In the genomic region with DNA sequence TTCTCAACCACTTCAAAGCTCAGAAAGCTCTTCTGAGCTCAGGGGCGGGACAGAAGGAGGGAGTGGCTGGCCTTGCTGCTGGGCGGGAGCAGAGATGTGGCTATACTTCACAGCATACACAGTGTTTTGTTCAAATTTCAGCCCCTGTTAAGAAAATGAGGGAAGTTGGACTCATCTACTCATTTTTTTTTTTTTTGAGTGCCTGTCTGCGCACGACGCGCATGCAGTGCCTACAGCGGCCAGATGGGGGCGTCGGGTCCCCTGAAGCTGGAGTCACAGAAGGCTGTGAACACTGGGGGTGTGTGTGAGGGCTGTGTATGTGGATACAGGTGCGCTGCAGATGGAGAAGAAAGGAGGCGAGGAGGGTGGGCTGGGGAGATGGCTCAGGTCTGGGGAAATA, we compare ENCODE assay signal across 7 mouse cellular contexts. TPM values are rescaled to one million over a fixed set of nuclear protein-coding genes. Genes with fewer than 3 reads are reported as not detected.
DNase-seq lines count a peak whose midpoint lies in the region; ATAC-seq lines count a peak whose summit lies in the region.

No protein-coding gene starts in this region.

- peaks cover 57% of the 10 kb centered on the region for H3K4me1 ChIP-seq in limb, embryonic 12.5 days (replicated peaks)
- H3K4me1 ChIP-seq in midbrain, embryonic 14.5 days (ENCODE audit: control insufficient read depth, insufficient read depth, low read length): peaks cover 18% of the 10 kb centered on the region

- 0 out of 2 replicates have a peak overlapping the region, but pooled peaks have one; percentile 76 for H3K4me3 ChIP-seq in limb, embryonic 12.5 days (replicated peaks)
- H3K4me3 ChIP-seq in midbrain, embryonic 14.5 days (replicated peaks; ENCODE audit: low read depth, low read length): no peak overlapping the region

- no peak for ATAC-seq in limb, embryonic 12.5 days (ENCODE audit: insufficient number of reproducible peaks, insufficient read depth, low FRiP score, low TSS enrichment, low read depth)
- ATAC-seq in midbrain, embryonic 14.5 days (ENCODE audit: low FRiP score, low TSS enrichment): no peak

- 4% methylated on average over 11 of the region's 11 CpGs for WGBS in limb, embryonic 12.5 days
- 3% methylated on average over 11 of the region's 11 CpGs for WGBS in midbrain, embryonic 14.5 days

- 0 out of 2 replicates have a peak, but pooled peaks cover 12% of the 10 kb centered on the region for H3K9me3 ChIP-seq in limb, embryonic 12.5 days
- peaks cover 3% of the 10 kb centered on the region; the same call in 1 of the 2 replicates for H3K9me3 ChIP-seq in midbrain, embryonic 14.5 days (ENCODE audit: control insufficient read depth, low read length)

- H3K9ac ChIP-seq in limb, embryonic 12.5 days (replicated peaks): no peak overlapping the region
- H3K9ac ChIP-seq in midbrain, embryonic 14.5 days (replicated peaks; ENCODE audit: low read length): no peak overlapping the region

- 0 out of 2 replicates have a peak, but pooled peaks cover 3% of the 10 kb centered on the region for H3K27me3 ChIP-seq in limb, embryonic 12.5 days
- peaks cover 38% of the 10 kb centered on the region for H3K27me3 ChIP-seq in midbrain, embryonic 14.5 days (ENCODE audit: control insufficient read depth, insufficient read depth, low read length)

- H3K36me3 ChIP-seq in limb, embryonic 12.5 days: peaks cover 14% of the 10 kb centered on the region
- H3K36me3 ChIP-seq in midbrain, embryonic 14.5 days (ENCODE audit: control insufficient read depth, insufficient read depth, low read length): no peaks in the 10 kb centered on the region

- peak overlapping the region; percentile 90 for H3K27ac ChIP-seq in limb, embryonic 12.5 days
- no peak overlapping the region for H3K27ac ChIP-seq in midbrain, embryonic 14.5 days (replicated peaks; ENCODE audit: low read depth, low read length)

- peak overlapping the region; percentile 94 for H3K4me2 ChIP-seq in limb, embryonic 12.5 days
- peak overlapping the region; percentile 2; the same call in 1 of the 2 replicates for H3K4me2 ChIP-seq in midbrain, embryonic 14.5 days (ENCODE audit: low read length)

- peak; percentile 85 for DNase-seq in adrenal gland, adult 2 months
- DNase-seq in embryo, embryonic 11 days: peak; percentile 87
- DNase-seq in heart, adult 18-20 months: peak; percentile 88 to 91
- DNase-seq in kidney, adult 18-20 months: peak; percentile 90
- DNase-seq in midbrain, embryonic 14.5 days: peak; percentile 84
- peak; percentile 86 to 95 for DNase-seq in spleen, adult 18-20 months

RNA-seq across cellular contexts. Expression of a gene that starts 1.4 kb away (rescaled TPM):
- 10 to 100 TPM; 29.5 to 50.1 TPM for total RNA-seq in adrenal gland, adult 2 months (2021)
- 53.0 and 58.8 TPM in 2 replicates for polyA plus RNA-seq in adrenal gland, adult 2 months (2012; rRNA removed)
- total RNA-seq in heart, adult 18-20 months (2021): 10 to 100 TPM; 28.3 to 32.6 TPM
- 216 and 240 TPM in 2 replicates for polyA plus RNA-seq in limb, embryonic 12.5 days (2016; fragmentation: Nextera tagmentation; extraction: Ambion mirVana)
- 10.9 and 35.0 TPM in 2 replicates for polyA plus RNA-seq in midbrain, embryonic 14.5 days (2014; fragmentation: Nextera tagmentation; extraction: Ambion mirVana)

RNA-seq across cellular contexts. Expression of a gene that starts 2.8 kb away (rescaled TPM):
- 100 to 1,000 TPM; 142 to 143 TPM for total RNA-seq in adrenal gland, adult 2 months (2021)
- polyA plus RNA-seq in adrenal gland, adult 2 months (2012; rRNA removed): 619 and 624 TPM in 2 replicates
- 100 to 1,000 TPM; 120 TPM for total RNA-seq in heart, adult 18-20 months (2021)
- polyA plus RNA-seq in limb, embryonic 12.5 days (2016; fragmentation: Nextera tagmentation; extraction: Ambion mirVana): 20.7 and 22.5 TPM in 2 replicates
- polyA plus RNA-seq in midbrain, embryonic 14.5 days (2014; fragmentation: Nextera tagmentation; extraction: Ambion mirVana): 20.7 and 28.4 TPM in 2 replicates

RNA-seq across cellular contexts. Expression of a gene that starts 9.3 kb away (rescaled TPM):
- total RNA-seq in adrenal gland, adult 2 months (2021): 10 to 100 TPM; 18.4 to 22.9 TPM
- polyA plus RNA-seq in adrenal gland, adult 2 months (2012; rRNA removed): 28.6 TPM in 2 replicates
- total RNA-seq in heart, adult 18-20 months (2021): 1 to 10 TPM; 6.5 to 7.6 TPM
- 2.1 and 2.3 TPM in 2 replicates for polyA plus RNA-seq in limb, embryonic 12.5 days (2016; fragmentation: Nextera tagmentation; extraction: Ambion mirVana)
- polyA plus RNA-seq in midbrain, embryonic 14.5 days (2014; fragmentation: Nextera tagmentation; extraction: Ambion mirVana): 3.7 and 4.1 TPM in 2 replicates

RNA-seq across cellular contexts. Expression of a gene that starts 16.4 kb away (rescaled TPM):
- total RNA-seq in adrenal gland, adult 2 months (2021): under 1 TPM in 1 of 2 experiments, not detected in 1; 0.31 TPM
- polyA plus RNA-seq in adrenal gland, adult 2 months (2012; rRNA removed): 0.09 and 0.17 TPM in 2 replicates
- under 1 TPM; 0.57 to 0.67 TPM for total RNA-seq in heart, adult 18-20 months (2021)
- 0.54 and 0.68 TPM in 2 replicates for polyA plus RNA-seq in limb, embryonic 12.5 days (2016; fragmentation: Nextera tagmentation; extraction: Ambion mirVana)
- 0.39 and 0.53 TPM in 2 replicates for polyA plus RNA-seq in midbrain, embryonic 14.5 days (2014; fragmentation: Nextera tagmentation; extraction: Ambion mirVana)

RNA-seq across cellular contexts. Expression of a gene that starts 27.0 kb away (rescaled TPM):
- 10 to 100 TPM; 29.4 to 31.5 TPM for total RNA-seq in adrenal gland, adult 2 months (2021)
- polyA plus RNA-seq in adrenal gland, adult 2 months (2012; rRNA removed): 66.1 and 66.8 TPM in 2 replicates
- total RNA-seq in heart, adult 18-20 months (2021): 10 to 100 TPM; 33.1 to 33.6 TPM
- polyA plus RNA-seq in limb, embryonic 12.5 days (2016; fragmentation: Nextera tagmentation; extraction: Ambion mirVana): 120 and 122 TPM in 2 replicates
- polyA plus RNA-seq in midbrain, embryonic 14.5 days (2014; fragmentation: Nextera tagmentation; extraction: Ambion mirVana): 89.6 and 117 TPM in 2 replicates

Comparison
In these comparisons a context has a peak if more than half of its experiments do, and no peak if none do; other contexts are left out.
1. RNA of a gene that starts 2.8 kb away (polyA plus RNA-seq): 619 to 624 TPM in adrenal gland, adult 2 months; 20.7 to 22.5 TPM in limb, embryonic 12.5 days and 20.7 to 28.4 TPM in midbrain, embryonic 14.5 days; every median in the first group is over 10 times any median in the second.
2. Peak in every context shown above with its lines, with median percentiles within 50 percentile points of each other: DNase-seq.